Mouse (Mus musculus): ENCODE measurements around the gene Tppp3.

Gene Tppp3

GRCm38 (mm10) chr8:105471314-105472015 lies at the start of gene Tppp3:
Gene Tppp3, minus strand, starts transcription at chr8:105471526.
- in situ Hi-C loops (cut with MboI; ENCODE audit: unreplicated experiment in 2 of 2): loop anchor here (5.0 kb wide), 1 partner anchor 34 kb away; no protein-coding TSS in a partner anchor

GRCm38 (mm10) chr8:105521061-105521460 lies 49.7 kb upstream of the Tppp3 start:
- in situ Hi-C loops (cut with MboI; ENCODE audit: unreplicated experiment in 2 of 2): no loop called here

- in situ Hi-C loops (cut with MboI; ENCODE audit: unreplicated experiment in 2 of 2): no loop called here
Measured at GRCm38 (mm10) chr8:105520521-105520920, 49.2 kb upstream of the Tppp3 start.

DNA sequence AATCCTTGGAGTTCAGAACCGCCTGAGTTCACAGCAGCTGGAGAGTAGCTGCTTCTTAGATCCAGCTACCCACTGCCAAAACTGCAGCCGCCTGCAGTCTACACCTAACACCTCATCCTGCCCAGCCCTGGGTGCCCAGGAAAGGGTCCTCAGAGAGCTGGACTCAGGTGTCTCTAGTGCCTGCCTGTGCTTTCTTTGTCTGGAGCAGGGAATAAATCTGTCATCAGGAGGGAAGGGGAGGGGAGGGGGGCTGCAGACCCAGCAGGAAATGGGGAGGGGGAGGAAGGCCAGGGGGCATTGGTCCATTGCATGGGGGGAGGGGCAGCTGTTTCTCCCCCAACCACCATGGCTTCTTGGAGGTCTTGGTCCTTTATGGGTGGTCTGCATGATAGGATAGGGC lies 48.3 kb upstream of the Tppp3 start:
- in situ Hi-C loops (cut with MboI; ENCODE audit: unreplicated experiment in 2 of 2): loop anchor here (5.0 kb wide), 1 partner anchor 33 kb away; no protein-coding TSS in a partner anchor

- in situ Hi-C loops (cut with MboI; ENCODE audit: unreplicated experiment in 2 of 2): loop anchor here (5.0 kb wide), 1 partner anchor 34 kb away; no protein-coding TSS in a partner anchor
Measured at GRCm38 (mm10) chr8:105518436-105519313, 47.3 kb upstream of the Tppp3 start, which contains the start of gene Hsd11b2. Gene Hsd11b2, plus strand, starts transcription at chr8:105518755.

DNA sequence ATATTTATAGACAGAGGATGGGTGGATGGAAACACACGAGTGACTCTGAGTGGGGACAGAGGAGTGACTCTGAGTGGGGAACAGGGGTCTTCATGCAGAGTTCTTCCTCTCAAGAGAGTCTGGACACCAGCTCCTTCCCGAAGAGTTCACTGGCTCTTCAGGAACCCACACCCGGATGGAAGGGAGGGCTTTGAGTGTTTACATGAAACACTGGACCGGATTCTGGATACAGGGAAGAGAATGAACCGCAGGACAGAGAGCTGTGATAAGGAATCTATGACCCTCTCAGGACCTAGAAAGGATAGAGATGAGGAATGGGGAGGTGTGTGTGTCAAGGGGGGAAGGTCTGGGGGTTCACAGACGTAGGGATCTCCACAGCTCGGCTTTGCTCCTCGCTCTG lies 46.0 kb upstream of the Tppp3 start:
- in situ Hi-C loops (cut with MboI; ENCODE audit: unreplicated experiment in 2 of 2): loop anchor here (5.0 kb wide), 1 partner anchor 35 kb away; no protein-coding TSS in a partner anchor

GRCm38 (mm10) chr8:105516018-105516645 lies 44.8 kb upstream of the Tppp3 start:
- in situ Hi-C loops (cut with MboI; ENCODE audit: unreplicated experiment in 2 of 2): loop anchor here (5.0 kb wide), 1 partner anchor 36 kb away; no protein-coding TSS in a partner anchor

- in situ Hi-C loops (cut with MboI; ENCODE audit: unreplicated experiment in 2 of 2): loop anchor here (5.0 kb wide), 1 partner anchor 38 kb away; no protein-coding TSS in a partner anchor
Measured at GRCm38 (mm10) chr8:105514656-105515055, 43.3 kb upstream of the Tppp3 start.

GRCm38 (mm10) chr8:105514194-105514593 lies 42.9 kb upstream of the Tppp3 start:
- in situ Hi-C loops (cut with MboI; ENCODE audit: unreplicated experiment in 2 of 2): no loop called here

DNA sequence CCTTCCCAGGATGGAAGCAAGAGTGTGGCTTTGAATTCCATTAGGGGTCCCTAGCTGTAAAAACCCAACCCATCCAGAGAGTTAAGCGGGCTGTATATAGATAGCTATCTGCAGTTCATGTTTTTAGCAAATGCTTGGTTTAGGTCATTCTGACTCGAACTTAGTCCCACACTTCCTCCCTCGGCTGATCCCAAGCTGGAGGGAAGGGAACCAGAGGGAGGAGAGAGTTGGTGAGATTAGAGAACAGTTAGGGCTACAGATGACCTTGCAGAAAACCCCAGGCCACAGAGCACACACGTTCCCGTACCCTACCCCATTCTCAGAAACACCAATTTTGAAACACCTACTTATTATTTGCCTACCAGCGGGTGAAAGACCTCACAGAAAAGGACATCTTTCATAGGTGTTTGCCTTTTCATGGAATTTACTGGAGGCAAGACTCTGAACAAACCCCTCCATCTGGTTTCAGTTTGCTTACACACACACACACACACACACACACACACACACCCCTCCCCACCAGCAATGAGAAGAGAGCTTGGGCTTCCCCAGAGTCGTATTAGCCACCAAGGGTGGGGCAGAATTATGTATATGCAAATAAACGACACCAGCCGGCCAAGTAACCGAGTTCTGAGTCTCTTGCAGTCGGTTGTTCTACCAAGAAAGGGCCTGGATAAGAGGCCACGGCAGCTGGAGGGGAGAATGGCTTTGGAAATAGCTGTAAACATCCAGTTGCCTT lies 38.8 kb upstream of the Tppp3 start:
- in situ Hi-C loops (cut with MboI; ENCODE audit: unreplicated experiment in 2 of 2): no loop called here

DNA sequence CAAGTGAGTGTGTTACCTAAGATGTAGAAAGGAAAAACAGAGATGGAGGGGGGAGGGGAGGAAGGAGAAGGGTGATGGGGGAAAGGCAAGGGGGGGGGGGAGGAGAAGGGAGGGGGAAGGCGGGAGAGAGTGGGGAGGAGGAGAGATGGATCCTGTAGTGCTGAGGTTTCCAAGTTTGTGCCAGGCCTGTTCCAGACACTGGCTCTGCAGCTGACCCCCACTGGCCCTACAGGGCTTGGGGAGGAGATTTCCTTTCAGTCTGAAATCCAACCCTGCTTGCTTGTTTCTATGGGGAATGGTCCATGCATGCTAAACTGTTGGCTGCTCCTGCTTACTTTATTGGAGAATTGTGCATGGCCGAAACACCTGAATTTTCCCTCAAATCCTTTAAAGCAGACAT lies 37.4 kb upstream of the Tppp3 start:
- in situ Hi-C loops (cut with MboI; ENCODE audit: unreplicated experiment in 2 of 2): no loop called here

DNA sequence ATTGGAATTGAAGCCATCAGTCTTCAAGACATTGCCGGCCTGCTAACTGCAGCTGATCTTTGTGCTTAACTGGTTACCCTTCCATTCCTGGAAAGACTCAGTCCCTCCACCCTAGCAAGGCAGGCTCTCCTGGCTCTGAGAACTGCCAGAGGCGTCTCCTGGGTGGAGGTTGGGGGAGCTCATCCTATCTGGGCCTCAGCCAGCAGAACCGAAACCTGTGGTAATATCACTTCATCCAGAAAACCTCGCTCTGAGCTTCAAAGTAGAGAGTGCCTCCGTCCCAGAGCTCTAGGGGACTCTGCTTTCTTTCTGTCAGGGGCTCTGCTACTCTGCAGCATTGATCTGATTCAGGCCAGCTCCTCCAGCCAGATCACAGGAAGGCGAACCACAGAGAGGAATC lies 35.7 kb upstream of the Tppp3 start:
- in situ Hi-C loops (cut with MboI; ENCODE audit: unreplicated experiment in 2 of 2): no loop called here

GRCm38 (mm10) chr8:105504617-105505016 lies 33.3 kb upstream of the Tppp3 start:
- in situ Hi-C loops (cut with MboI; ENCODE audit: unreplicated experiment in 2 of 2): no loop called here

DNA sequence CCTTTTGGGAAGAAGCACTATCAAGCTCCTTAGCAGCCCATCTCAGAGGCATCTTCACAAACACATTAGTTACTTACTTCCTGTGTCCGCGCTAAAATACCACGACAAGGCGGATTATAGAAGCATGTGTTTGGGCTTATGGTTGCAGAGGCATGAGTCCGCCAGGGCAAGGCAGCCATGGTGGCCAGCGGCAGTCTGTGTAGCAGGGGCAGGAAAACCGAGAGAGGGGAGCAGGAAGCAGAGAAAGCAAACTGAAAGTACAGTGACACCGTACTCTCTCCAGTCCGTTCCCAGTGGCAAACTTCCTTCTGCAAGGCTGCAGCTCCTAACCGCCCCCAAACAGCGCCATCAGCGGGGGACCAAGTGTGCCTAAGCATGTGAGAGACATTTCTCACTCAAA lies 28.5 kb upstream of the Tppp3 start:
- in situ Hi-C loops (cut with MboI; ENCODE audit: unreplicated experiment in 2 of 2): no loop called here

GRCm38 (mm10) chr8:105496439-105497180 lies 25.3 kb upstream of the Tppp3 start, which contains the start of gene Zdhhc1:
Gene Zdhhc1, minus strand, starts transcription at chr8:105496902.
- in situ Hi-C loops (cut with MboI; ENCODE audit: unreplicated experiment in 2 of 2): no loop called here

DNA sequence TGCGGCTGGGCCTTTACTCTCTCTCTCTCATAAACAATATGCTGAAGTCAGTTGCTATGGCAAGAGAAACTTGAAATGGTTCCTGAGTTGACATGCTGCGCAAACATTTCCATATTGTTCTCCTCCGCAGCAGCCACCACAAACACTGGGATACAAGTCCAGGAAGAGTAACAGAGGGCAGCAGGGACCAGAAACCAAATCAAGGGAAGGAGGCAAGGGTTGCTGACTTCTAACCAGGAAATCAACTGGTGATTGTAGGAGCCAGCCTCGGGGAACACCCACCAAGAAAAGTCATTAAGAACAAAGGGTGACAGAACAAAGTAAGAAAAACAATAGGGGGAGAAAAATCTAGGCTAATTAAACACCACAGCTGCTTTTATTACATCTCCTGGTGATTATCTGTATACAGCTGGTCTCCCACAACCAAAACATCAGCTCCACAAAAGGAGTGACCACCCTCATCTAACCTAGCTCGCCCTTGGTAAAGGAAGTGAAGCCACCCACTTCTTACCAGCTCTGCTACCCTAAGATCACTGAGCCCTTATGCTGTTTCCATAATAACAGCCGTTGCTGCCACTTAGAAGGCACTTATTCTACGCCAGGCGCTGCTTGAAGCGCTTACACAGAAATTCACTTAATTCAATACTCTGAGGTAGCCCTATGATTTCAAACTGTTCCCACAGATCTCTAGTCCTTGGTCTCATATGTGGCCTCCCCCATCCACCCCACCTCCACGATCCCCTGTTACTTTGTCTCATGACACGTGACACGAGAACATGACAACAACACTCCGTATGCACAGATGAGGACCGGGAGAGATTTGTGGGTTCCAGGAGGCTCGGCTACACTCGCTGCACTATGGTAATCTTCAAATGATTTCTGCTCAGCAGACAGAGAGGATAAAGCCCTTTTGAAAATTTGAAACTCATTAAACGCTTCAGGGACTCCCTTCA lies 24.3 kb upstream of the Tppp3 start:
- in situ Hi-C loops (cut with MboI; ENCODE audit: unreplicated experiment in 2 of 2): no loop called here

DNA sequence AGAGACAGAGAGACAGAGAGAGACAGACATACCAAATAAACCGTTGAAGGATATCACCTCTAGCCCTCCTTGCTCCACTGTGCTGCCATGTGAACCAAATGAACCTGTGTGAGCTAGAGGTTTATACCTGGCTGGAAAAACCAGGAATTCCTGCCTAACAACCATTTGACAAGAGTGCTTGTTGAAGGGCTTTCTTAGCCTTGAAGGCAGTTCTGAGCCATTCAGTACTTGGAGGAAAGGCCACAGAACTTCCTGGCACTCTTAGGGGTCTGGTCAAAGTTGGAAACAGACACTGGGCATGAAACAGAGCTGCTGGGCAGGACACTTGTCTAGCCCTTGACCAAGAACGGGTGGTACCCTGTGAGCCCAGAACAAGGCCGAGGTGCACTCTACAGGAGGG lies 23.2 kb upstream of the Tppp3 start:
- in situ Hi-C loops (cut with MboI; ENCODE audit: unreplicated experiment in 2 of 2): no loop called here

DNA sequence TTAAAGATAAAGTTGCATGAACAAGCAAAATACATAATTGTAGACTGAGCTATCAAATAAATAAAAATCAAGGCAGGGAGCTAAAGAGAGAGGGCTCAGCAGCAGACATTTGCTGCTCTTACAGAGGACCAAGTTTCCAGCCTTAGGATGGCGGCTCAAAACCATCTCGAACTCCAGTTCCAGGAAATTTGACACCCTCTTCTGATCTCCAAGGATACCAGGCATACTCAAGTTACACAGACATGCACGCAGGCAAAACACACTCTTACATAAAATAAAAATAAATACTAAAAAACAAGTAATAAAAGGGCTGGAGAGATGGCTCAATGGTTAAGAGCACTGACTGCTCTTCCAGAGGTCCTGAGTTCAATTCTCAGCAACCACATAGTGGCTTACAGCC lies 22.2 kb upstream of the Tppp3 start:
- in situ Hi-C loops (cut with MboI; ENCODE audit: unreplicated experiment in 2 of 2): no loop called here

Data from v-Abl transformed pro-B cells (cell line).